Mouse (Mus musculus) embryo, embryonic 10.5 days (tissue): ENCODE measurements around the gene Kazn.

ENCODE experiments used
- DNase-seq: peaks from one replicate; pipeline ENCODE4 v3.0.0-alpha.2; 2015; ENCODE audit warnings: low spot score

The Kazn gene

GRCm38 (mm10) chr4:142193151-142193578 lies 46.0 kb downstream of the Kazn start:
- no peak for DNase-seq

GRCm38 (mm10) chr4:142189960-142190359 lies 49.2 kb downstream of the Kazn start:
- no peak for DNase-seq

- no peak for DNase-seq
Measured at GRCm38 (mm10) chr4:142188501-142188900, 50.7 kb downstream of the Kazn start.

- DNase-seq, result no peak
Measured at GRCm38 (mm10) chr4:142186155-142186554, 53.0 kb downstream of the Kazn start.

- no peak for DNase-seq
Measured at GRCm38 (mm10) chr4:142185533-142185900, 53.7 kb downstream of the Kazn start.

- no peak for DNase-seq
Measured at GRCm38 (mm10) chr4:142184852-142185532, 54.2 kb downstream of the Kazn start.

- no peak for DNase-seq
Measured at GRCm38 (mm10) chr4:142183591-142183990, 55.6 kb downstream of the Kazn start.

- no peak for DNase-seq
Measured at GRCm38 (mm10) chr4:142183015-142183414, 56.2 kb downstream of the Kazn start.

GRCm38 (mm10) chr4:142181646-142182045 lies 57.6 kb downstream of the Kazn start:
- DNase-seq, result no peak

- no peak for DNase-seq
Measured at GRCm38 (mm10) chr4:142180874-142181273, 58.3 kb downstream of the Kazn start.

GRCm38 (mm10) chr4:142180289-142180688 lies 58.9 kb downstream of the Kazn start:
- DNase-seq, result no peak

GRCm38 (mm10) chr4:142179531-142179930 lies 59.7 kb downstream of the Kazn start:
- DNase-seq, result no peak

GRCm38 (mm10) chr4:142176732-142177131 lies 62.5 kb downstream of the Kazn start:
- DNase-seq, result no peak

- DNase-seq, result no peak
Measured at GRCm38 (mm10) chr4:142173981-142174485, 65.2 kb downstream of the Kazn start.

GRCm38 (mm10) chr4:142172942-142173341 lies 66.3 kb downstream of the Kazn start:
- no peak for DNase-seq

- no peak for DNase-seq
Measured at GRCm38 (mm10) chr4:142171788-142172497, 67.3 kb downstream of the Kazn start.

- no peak for DNase-seq
Measured at GRCm38 (mm10) chr4:142170882-142171768, 68.1 kb downstream of the Kazn start.

- no peak for DNase-seq
Measured at GRCm38 (mm10) chr4:142169636-142170035, 69.6 kb downstream of the Kazn start.

- DNase-seq, result no peak
Measured at GRCm38 (mm10) chr4:142168352-142168751, 70.8 kb downstream of the Kazn start.

- DNase-seq, result peak; percentile 60
Measured at GRCm38 (mm10) chr4:142165835-142166701, 73.1 kb downstream of the Kazn start.

GRCm38 (mm10) chr4:142165363-142165762 lies 73.8 kb downstream of the Kazn start:
- no peak for DNase-seq
